Mouse (Mus musculus) G1E (cell line): ENCODE data around the gene Lmbrd2.

Experiments used
- CTCF ChIP-seq: IDR thresholded peaks from 2 replicates; pipeline ENCODE4 v1.5.1; 2012; ENCODE audit warnings: low read depth, low read length, inconsistent platforms, mixed read lengths
- GATA1 ChIP-seq: IDR thresholded peaks from 2 replicates; pipeline ENCODE4 v1.6.1; 2012; ENCODE audit warnings: borderline replicate concordance, low read length, inconsistent platforms, mixed read lengths
- GATA2 ChIP-seq: IDR thresholded peaks from 2 replicates; pipeline ENCODE4 v1.6.1; 2012; ENCODE audit warnings: low read depth, low read length, inconsistent platforms, borderline replicate concordance
- TAL1 ChIP-seq: conservative IDR thresholded peaks from 2 replicates; pipeline ENCODE4 v1.6.1; 2012; ENCODE audit warnings: low read depth, low read length, inconsistent platforms, mixed read lengths

DNA sequence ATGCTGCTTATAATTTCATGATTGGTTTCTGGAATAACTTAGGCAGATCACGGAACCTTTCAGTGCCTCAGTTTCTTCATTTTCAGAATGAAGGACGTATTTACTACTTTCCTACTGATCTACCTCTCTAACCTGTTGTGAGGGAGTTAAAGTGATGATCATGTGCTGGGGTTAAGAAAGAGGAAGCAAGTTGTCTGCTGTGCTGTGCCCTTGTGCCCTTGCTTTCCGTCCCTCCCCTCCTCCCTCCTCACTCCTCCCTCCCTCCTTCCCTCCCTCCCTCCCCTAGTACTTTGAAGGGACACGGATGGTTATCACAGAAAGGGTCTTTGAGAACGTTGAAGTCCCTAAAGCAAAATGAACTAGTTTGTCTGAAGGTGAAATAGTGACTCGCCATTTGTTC lies 58.1 kb downstream of the Lmbrd2 start:
- TF ChIP-seq CTCF (no peak), GATA2 (no peak), GATA1 (no peak), TAL1 (no peak)
